Mouse (Mus musculus): ENCODE measurements at regions not wholly inside any gene's neighbourhood (a gene's known extent, or its start where the extent isn't known, plus 50 kb on each side); places are given as distances from the start of the nearest gene placed in this dataset.
A peak's percentile ranks its signal among the peaks of the same experiment; 100 is the strongest.

DNA sequence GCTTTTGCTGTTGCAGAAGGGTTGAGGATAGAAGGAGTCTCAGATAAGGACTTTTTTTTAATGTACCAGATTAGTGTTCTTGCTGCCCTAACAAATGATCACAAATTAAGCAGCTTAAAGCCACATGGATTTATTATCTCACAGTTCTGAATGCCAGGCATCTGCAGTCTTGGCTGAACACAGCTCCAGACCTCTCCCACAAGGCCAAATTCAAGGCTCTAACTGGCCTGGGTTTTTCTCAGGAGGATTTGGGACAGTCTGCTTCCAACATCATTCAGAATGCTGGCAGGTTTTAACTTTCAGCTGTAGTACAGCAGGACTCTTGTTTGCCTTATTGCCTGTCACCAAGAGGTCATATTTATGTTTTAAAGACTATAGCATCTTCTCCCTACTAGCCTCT is 329.7 kb upstream of the Chrm2 start:
- no peak for DNase-seq

DNA sequence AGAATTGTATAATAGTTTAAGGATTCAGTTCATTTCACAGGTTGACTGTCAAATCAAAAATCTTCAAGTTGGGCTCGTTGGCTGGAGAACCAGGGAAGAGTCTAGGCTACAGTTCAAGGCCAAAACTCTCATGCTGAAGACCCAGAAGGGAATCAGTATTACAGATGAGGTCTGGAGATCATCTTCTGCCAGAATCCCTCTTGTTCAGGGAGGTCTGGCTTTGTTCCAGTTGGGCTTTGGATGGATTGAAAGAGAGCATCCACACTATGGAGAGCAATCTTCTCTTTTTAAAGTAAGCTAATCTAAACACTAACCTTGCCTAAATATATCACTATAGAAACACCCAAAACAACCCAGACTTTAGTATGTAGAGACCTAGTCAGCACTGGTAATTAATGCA is 327.5 kb upstream of the Chrm2 start:
- DNase-seq: no peak

DNA sequence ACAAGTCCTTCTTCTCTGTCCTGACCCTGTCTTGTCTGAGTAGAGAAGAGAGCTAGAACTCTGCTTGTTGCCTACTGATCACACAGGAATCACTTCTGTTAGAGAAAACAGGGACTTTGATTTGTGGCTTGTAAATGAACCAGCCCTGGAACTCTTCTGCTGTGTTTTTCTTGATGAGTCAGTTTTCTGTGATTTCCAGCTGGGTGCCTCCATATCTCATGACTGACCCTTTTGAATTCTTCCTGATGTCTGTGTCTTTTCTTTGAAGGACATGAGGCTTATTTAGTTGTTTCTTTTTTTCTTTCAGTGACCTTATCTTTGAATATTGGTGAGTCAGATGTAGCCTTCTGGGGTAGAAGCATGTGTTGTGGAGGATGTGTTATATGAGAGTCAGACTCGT is 323.0 kb upstream of the Chrm2 start:
- DNase-seq: no peak

DNA sequence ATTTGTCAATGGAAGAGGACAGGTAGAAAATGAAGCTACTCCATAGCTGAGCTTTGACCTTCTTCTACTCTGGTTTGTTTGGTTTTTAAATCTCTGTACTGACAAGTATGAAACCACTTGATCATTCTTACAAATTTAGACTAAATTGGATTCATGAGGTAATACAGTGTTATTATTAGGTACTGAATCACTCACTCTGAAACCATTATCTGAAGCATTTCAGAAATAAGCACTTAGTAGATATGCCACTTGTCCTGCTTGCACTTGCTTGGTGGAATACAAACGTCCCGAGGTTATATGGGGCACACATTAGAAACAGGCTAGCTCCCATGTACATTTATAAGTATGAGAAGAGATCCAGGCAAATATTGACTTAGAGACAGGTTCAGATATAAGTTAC is 319.2 kb upstream of the Chrm2 start:
- DNase-seq: no peak

DNA sequence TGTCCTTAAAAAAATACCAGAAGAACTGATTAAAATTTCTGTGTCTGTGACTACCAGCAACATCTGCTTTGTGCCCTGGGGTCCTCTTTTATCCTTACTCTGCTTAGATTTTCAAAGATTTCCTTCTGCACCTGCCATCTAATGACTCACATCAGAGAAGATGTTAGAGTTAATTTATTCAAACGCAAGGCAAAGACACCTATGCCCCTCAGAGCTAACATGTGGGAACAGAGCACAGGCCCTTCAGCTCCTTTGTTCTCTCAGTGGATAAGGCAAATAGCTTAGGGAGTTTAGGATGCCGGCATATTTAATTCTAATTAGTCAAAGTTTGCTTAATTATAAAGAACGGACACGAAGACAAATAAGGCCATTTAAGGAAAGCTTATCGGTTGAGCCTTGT is 308.3 kb upstream of the Chrm2 start:
- DNase-seq: no peak

DNA sequence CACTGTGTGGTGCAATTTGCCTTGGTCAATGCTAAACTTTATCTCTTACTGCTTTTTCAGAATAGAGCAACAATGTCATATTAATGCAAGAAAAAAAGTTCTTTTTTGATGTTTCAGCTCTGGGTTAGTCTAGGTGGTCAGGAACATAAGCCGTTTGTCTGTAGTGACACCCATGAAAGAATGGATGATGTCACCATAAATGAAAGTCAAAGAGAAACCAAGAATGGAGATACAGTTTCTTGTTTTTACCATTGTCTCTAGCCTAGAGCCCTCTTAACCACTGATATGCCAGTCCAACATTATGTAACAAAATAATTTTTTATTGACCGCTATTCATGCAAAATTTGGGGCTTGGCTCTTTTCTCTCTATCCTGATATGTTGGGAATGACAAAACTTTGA is 294.3 kb upstream of the Chrm2 start:
- no peak for DNase-seq

DNA sequence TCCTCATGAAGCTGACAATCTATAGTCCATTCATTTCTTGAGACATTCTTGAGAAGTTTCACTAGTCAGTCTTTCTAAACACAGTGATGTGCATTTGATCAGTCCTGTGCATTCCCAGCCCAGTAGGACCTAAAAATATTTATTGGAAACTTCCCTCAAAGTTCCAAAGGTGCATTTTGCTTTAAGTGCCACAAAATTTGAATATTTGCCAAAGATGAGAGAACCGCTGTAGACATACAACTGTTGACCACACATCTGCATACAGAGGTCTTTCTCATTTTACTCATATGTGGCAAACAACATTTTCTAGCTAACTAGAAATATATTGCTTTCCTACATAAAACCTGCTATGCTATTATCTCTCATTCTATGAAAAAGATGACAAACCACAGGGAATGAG is 293.8 kb upstream of the Chrm2 start:
- DNase-seq: no peak

DNA sequence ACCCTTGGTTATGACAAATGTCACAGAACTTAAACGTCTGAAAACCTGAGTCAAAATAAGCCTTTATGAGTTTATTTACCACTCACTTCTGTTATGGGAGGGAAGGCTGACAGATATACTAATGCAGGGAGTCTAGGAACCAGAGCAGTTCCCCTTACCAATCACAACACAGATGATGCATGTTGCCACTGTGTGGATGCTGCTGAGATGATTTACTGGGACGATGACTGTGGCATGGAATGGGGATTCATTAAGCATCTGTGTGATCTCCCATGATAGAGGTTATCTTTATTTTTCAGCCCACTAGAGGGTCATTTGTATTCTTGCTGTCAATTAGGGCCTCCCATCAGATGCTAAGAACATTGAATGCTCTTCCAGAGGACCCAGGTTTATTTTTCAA is 290.5 kb upstream of the Chrm2 start:
- DNase-seq: no peak

DNA sequence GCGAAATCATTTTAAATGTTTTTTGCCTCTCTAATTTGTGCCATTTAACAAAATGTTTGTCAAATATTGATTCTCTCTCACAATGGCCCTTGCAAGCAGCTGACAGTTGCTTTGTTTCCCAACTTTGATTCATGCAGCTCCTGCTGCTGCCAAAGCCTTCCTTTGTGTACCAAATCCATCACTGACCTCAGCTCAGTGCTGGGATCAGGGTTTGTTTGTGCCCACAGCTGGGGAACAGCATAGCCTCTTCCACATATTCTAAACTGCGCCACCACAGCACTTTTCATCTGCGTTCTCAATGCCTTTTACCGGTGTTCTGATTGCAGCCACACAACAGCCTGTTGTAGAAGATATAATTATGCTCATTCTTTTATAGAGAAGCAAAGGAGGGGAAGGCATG is 289.7 kb upstream of the Chrm2 start:
- DNase-seq: no peak

DNA sequence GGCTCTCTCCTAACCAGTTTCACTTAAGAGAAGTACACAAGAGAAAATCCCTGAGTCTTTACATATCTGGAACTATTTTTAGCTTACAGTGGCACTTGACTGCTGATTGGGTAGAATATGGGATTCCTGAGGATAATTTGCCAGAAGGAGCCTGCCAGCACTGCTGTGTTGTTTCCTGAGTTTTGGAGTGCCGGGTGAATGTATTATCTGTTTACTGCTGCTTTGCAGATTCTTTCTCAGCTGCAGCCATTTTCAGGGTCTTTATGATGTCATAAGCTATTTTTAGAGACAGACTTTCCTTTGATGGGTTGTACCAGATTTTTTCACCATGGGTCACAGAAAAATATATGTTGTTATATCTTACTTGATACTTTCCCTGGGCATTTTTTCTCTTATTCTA is 279.1 kb upstream of the Chrm2 start:
- DNase-seq: no peak

DNA sequence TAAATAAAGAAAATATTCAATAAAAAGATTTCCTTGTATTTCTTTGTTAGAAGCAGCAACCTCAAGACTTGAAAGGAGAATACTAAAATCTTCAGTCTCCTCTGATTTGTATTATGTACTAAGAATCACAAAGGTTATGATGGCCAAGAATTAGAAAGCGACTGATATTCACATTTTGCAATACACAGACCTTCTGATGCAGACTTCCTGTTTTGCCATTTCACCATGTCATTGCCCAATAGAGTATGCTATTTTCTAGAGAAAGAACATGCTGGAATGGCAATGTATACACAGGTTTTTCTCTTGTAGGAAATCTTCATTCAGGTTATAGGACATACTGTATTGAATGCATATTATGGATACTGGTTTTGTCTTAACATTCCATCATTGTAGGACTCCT is 250.7 kb upstream of the Chrm2 start:
- DNase-seq: no peak

DNA sequence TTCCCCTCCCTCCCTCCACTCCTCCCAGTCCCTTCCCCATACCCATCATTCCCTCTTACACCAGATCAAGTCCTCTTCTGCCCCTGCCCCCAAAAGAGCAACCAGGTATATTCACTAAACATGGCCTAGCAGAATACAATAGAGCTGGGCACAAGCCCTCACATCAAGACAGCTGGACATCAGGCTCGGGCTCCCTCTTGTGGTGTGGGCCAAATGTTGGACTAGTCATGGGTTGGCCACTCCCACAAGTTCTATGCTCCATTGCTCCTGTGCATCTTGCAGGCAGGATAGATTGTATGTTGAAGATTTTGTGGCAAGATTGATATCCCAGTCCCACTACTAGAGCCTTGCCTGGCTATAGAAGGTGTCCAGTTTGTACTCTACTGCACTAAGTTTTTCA is 240.6 kb upstream of the Chrm2 start:
- DNase-seq: peak; percentile 43

DNA sequence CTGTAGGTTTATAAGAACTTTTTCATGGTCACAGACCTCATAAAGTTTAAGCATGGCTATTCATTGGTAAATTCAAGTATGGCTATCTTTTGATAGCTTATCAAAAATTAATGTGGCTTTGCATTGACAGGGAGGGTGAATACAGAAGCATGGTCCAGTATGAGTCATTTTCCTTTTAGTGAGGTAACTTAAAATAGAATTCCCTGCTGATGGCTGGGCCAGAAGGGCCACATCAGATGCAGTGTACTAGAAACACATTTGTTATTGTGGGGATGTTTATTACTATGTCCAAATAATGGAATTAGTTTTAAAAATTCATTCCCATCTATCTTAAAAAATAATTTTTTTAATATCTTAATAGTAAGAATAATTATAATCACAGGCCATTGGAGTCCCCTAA is 213.4 kb upstream of the Chrm2 start:
- DNase-seq: no peak

DNA sequence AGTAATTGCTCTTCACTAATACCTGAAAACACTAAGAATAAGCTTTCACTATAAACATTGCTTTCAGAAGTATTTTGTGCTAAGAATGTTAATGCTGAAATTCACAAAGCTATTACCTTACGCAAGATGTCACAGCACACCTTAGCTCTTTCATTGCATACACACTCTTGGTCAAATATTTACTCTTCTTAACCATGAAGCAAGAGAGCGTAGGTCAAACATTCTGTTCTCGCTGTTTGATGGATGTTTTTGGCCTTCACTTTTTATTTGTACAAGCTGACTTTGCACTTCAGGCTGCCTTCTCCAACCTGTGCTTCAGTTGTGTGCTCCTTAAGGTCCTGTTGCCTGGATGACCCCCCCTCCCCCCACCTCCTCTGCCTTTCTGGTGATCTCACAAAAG is 212.8 kb upstream of the Chrm2 start:
- DNase-seq: no peak

DNA sequence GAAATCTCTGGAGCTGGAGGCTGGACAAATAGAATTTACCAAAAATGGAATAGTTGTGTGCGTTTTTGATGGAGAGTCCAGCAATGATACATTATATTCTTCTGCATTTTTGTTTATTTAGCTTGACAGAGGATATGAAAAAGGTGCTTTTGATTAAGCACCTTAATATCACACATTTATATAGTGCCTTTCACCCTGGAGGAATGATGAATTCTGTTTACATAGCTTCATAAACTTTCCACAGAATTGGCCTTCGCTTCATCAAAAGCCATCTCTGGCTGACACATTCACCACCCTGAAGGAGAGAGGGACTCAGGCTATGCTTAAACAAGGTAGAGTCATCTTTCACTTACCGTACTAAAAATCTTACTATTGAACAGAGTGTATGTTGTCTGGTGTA is 208.0 kb upstream of the Chrm2 start:
- DNase-seq: no peak

DNA sequence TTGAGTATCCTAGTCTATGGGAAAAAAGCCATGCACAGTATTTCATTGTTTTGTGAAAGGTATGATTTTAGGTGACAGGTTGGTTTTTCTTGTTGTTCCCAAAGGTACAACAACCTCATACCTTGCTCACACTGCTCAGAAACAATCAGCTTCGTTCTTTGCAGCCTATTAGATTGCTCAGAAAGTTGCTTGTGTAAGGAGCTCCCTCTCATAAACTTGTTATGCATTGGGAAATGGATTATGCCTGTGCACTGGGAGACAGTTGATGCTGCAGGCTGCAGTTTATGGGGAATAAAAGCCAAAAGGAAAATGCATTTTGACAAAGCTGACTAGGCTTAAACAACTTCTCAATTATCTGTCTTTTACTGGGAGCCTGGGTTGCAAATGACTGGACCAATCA is 205.2 kb upstream of the Chrm2 start:
- no peak for DNase-seq

DNA sequence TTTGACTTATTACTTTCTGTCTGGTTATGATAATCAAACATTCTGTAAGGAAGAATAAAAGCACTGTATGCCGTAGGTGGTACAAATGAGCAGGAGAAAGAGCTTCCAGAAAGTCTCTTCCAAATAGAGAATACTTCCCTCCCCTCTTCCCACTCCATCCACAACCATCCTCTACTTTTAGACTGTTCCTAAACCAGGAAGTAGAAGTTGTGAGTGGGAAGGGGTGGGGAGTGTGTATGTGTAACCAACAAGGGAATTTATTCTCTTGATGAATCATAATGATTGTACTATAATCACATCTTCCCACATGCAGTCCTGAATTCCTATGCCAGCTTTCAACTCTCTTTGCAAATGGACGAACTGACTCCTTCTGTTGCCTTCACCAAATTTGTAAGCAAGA is 181.2 kb upstream of the Chrm2 start:
- DNase-seq: no peak

DNA sequence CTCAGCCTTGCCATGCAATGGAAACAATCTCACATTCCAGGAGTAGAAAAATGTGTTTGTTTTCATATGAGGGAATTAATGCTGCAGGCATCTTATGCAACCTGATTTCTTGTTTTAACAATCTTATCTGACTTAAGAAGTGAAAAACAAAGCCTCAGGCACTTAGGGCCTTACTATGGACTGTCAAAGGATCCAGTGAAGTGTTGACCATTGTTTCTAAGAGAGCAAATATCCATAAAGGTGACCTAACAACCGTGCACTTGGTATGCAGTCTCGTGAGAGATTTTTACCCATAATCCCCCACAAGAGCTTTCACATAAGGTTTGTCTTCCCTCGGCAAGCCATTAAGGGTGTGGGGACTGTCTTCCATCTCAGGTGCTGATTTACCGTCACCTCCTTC is 166.6 kb upstream of the Chrm2 start:
- no peak for DNase-seq

DNA sequence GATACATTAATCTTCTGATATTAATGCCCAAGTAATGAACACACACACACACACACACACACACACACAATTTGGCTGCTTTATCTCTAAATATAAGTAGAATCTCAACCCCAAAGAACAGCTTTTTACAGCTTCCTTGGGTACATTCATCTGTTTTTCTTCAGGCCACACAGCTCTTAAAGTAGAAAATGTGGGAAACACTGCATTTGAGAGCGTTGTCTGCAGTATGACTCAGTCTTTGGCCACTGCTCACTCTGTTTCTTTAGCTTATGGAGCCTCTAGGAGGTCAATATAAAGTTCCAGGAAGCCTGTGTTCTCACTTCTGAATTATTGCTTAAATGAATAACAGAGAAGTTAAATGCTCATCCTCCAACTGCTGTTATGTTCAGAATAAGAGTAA is 153.4 kb upstream of the Chrm2 start:
- DNase-seq: no peak

DNA sequence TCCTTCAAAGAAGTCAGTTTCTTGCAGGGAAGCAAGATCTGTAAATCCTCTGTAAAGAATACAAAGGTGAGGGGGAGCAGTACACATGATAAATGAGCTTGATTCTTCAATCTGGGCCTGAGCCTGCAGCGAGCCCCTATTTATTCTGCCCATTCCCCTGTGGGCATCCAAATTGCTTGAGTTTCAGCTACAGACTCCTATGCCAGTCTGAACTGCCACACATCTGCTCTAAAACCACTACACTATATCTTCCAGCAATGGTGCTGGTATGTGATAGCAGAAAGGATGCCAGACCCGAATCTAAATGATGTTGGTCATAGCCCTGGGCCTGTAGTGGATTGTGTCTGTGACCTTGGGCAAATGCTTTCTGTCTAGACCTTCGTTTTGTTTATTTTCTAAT is 140.9 kb upstream of the Chrm2 start:
- no peak for DNase-seq

DNA sequence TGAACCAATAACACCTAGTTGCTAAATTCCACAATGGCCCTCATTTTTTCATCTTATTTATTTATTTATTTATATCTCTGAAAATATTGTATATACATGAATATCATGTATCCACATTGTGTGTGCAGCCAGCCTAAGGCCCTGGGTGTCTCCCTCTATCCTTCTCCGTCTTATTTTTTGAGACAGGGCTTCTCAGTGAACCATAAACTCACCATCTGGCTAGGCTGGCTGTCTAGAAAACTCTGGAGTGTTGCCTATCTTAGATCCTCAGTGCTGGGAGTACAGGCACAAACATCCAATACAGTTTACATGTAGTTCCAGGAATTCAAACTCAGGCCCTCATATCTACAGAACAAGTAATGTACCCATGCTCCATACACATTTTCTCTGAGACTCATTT is 139.7 kb upstream of the Chrm2 start:
- DNase-seq: no peak

DNA sequence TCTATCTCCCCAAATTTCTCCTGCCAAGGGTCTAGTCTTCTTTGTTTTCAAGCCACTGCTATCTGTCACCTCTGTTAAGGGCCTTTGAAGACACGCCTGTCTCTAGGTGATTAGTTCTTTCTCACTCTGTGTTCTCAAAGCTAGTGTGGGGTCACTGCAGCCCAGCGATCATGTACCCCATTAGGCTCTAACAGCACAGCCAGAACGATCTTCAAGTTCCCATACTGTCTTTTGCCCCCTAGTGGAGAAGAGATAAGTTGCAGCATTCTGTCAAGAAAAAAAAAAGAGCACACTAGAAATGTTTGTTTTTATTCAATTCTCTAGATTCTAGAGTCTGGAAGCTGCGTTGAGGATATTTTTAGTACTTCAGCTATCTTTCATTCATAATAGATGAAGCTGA is 138.8 kb upstream of the Chrm2 start:
- DNase-seq: no peak

DNA sequence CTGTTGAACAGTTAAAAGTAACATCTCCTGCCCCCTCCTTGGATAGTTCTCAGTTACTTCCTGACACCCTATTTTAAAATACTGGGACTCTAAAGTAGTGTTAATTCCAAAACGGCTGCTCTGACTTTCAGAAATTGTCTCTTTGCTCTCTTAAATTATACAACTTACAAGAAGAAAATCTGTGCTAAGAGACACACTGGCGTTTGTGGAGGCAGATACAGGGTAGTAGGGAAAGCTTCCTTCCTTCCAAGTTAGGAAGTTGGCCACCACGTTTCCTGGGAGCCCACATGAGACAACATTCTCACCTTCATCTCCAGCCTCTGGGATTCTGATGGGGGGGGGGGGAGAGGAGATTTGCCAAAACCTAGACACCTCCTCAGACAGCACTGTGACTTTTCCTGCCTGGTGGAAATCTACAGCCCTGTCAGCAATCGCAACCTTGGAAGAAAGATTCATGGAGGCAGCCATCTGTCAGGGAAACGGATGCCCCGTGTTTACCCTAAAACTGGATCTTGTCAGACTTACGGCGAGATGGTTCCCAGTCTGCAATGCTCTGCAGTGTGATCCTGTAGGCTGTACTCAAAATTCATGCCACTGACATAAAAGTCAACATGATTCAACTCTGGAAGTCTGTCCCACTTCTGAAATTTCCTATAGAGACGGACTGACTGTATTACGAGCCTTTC is 121.0 kb upstream of the Chrm2 start:
- no peak for DNase-seq

DNA sequence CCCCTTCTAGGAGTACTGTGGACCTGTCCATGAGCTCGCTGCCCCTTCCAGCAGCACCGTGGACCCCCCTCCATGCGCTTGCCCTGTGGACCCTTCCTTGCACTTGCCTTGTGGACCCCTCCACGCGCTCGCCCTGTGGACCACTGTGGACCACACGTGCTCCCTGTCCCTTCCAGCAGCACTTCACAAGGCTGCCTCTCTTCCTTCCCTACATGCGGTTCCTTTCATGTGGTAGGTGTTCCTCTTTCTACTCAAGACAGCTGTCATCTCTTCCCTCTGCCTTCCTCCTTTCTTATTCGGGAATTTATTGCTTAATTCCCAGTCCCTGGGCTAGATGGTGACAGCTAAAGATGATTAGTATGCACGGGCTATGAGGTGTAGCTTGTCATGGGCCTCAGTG is 101.2 kb upstream of the Chrm2 start:
- DNase-seq: no peak

DNA sequence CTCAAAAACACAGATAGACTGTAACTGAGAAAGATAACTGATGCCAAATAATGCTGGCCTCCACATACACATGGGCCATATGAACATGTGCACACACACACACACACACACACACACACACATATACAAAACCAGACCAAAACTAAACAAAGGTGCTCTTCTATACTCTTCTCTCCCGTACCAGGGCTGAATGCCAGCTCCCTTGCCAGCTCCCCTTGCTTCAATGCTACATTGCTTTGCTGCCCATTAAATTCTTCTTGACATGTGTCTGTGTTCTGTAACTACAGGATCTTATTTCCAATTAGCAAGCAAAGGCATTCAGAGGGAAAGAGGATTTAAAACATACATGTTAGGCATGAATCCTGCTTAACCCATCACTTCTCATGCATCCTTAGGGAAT is 74.3 kb upstream of the Chrm2 start:
- DNase-seq: no peak

All from adrenal gland, postnatal 25 days (tissue).